Mouse (Mus musculus): ENCODE data around the gene Megf6. TPM values are rescaled to one million over a fixed set of nuclear protein-coding genes. Genes with fewer than 3 reads are reported as not detected.

Gene Megf6
- 7.4 and 8.8 TPM in 2 replicates for polyA plus RNA-seq (2015; fragmentation: Nextera tagmentation; extraction: Ambion mirVana)

- Histone ChIP-seq H3K4me2 (peak within 1 kb of the TSS; percentile 82), H3K4me1 (replicated peaks) (peaks cover 32% of the 10 kb centered on the region), H3K27ac (replicated peaks) (no peak within 1 kb of the TSS), H3K9me3 (no peaks in the 10 kb centered on the region), H3K27me3 (peaks cover 54% of the 10 kb centered on the region), H3K9ac (peak within 1 kb of the TSS; percentile 60), H3K36me3 (no peaks in the 10 kb centered on the region), H3K4me3 (peak within 1 kb of the TSS; percentile 49)
- WGBS: under 1% methylated on average over 60 of the region's 61 CpGs
- peak; percentile 72 for ATAC-seq (ENCODE audit: low read depth)
These were observed at the start of gene Megf6 for GRCm38 (mm10) chr4:154170506-154171150. Gene Megf6, plus strand, starts transcription at chr4:154170730.

GRCm38 (mm10) chr4:154121800-154122199, 48.7 kb upstream of the Megf6 start:
- no peaks in the 10 kb centered on the region for H3K36me3 ChIP-seq
- WGBS: 82% methylated on average over 11 of the region's 11 CpGs
- H3K4me2 ChIP-seq: no peak overlapping the region
- H3K27me3 ChIP-seq: peaks cover 3% of the 10 kb centered on the region
- no peak overlapping the region for H3K9ac ChIP-seq
- no peak for ATAC-seq (ENCODE audit: low read depth)
- H3K4me1 ChIP-seq (replicated peaks): no peaks in the 10 kb centered on the region
- no peak overlapping the region for H3K4me3 ChIP-seq
- no peaks in the 10 kb centered on the region for H3K9me3 ChIP-seq
- H3K27ac ChIP-seq (replicated peaks): no peak overlapping the region

GRCm38 (mm10) chr4:154122374-154122773, 48.2 kb upstream of the Megf6 start:
- Histone ChIP-seq H3K36me3 (no peaks in the 10 kb centered on the region), H3K27ac (replicated peaks) (no peak overlapping the region), H3K4me2 (no peak overlapping the region), H3K4me1 (replicated peaks) (no peaks in the 10 kb centered on the region), H3K4me3 (no peak overlapping the region), H3K9ac (no peak overlapping the region), H3K27me3 (peaks cover 3% of the 10 kb centered on the region), H3K9me3 (no peaks in the 10 kb centered on the region)
- WGBS: 74% methylated on average over 7 of the region's 7 CpGs
- no peak for ATAC-seq (ENCODE audit: low read depth)

- H3K9ac ChIP-seq: no peak overlapping the region
These were observed 47.0 kb upstream of the Megf6 start for GRCm38 (mm10) chr4:154123553-154123952.

GRCm38 (mm10) chr4:154125202-154125601, 45.3 kb upstream of the Megf6 start:
- H3K27ac ChIP-seq (replicated peaks): no peak overlapping the region
- H3K4me3 ChIP-seq: no peak overlapping the region
- no peaks in the 10 kb centered on the region for H3K4me1 ChIP-seq (replicated peaks)
- 66% methylated on average over 5 of the region's 5 CpGs for WGBS
- no peak for ATAC-seq (ENCODE audit: low read depth)
- H3K36me3 ChIP-seq: no peaks in the 10 kb centered on the region
- H3K9me3 ChIP-seq: no peaks in the 10 kb centered on the region
- H3K9ac ChIP-seq: no peak overlapping the region
- peaks cover 14% of the 10 kb centered on the region for H3K27me3 ChIP-seq
- H3K4me2 ChIP-seq: no peak overlapping the region

More at GRCm38 (mm10) chr4:154123553-154123952, 47.0 kb upstream of the Megf6 start:
- 87% methylated on average over 6 of the region's 6 CpGs for WGBS
- no peaks in the 10 kb centered on the region for H3K4me1 ChIP-seq (replicated peaks)
- H3K4me2 ChIP-seq: no peak overlapping the region
- H3K9me3 ChIP-seq: no peaks in the 10 kb centered on the region
- H3K4me3 ChIP-seq: no peak overlapping the region
- no peak overlapping the region for H3K27ac ChIP-seq (replicated peaks)
- H3K36me3 ChIP-seq: no peaks in the 10 kb centered on the region
- no peak for ATAC-seq (ENCODE audit: low read depth)
- H3K27me3 ChIP-seq: peaks cover 8% of the 10 kb centered on the region

- no peaks in the 10 kb centered on the region for H3K4me1 ChIP-seq (replicated peaks)
- H3K4me2 ChIP-seq: no peak overlapping the region
- H3K27me3 ChIP-seq: peaks cover 16% of the 10 kb centered on the region
- no peak overlapping the region for H3K4me3 ChIP-seq
- H3K9ac ChIP-seq: no peak overlapping the region
- H3K27ac ChIP-seq (replicated peaks): no peak overlapping the region
- ATAC-seq (ENCODE audit: low read depth): no peak
- no peaks in the 10 kb centered on the region for H3K9me3 ChIP-seq
- 73% methylated on average over 3 of the region's 3 CpGs for WGBS
- no peaks in the 10 kb centered on the region for H3K36me3 ChIP-seq
These were observed 43.3 kb upstream of the Megf6 start for GRCm38 (mm10) chr4:154127273-154127672.

- H3K9ac ChIP-seq: no peak overlapping the region
- H3K27ac ChIP-seq (replicated peaks): no peak overlapping the region
- no peak overlapping the region for H3K4me3 ChIP-seq
- H3K4me1 ChIP-seq (replicated peaks): no peaks in the 10 kb centered on the region
- no peaks in the 10 kb centered on the region for H3K36me3 ChIP-seq
- no peaks in the 10 kb centered on the region for H3K9me3 ChIP-seq
- no peak for ATAC-seq (ENCODE audit: low read depth)
- H3K27me3 ChIP-seq: peaks cover 31% of the 10 kb centered on the region
- no peak overlapping the region for H3K4me2 ChIP-seq
These were observed 40.6 kb upstream of the Megf6 start for GRCm38 (mm10) chr4:154129950-154130349.

- no peak overlapping the region for H3K27ac ChIP-seq (replicated peaks)
- no peak overlapping the region for H3K4me3 ChIP-seq
- no peaks in the 10 kb centered on the region for H3K36me3 ChIP-seq
- peaks cover 50% of the 10 kb centered on the region for H3K27me3 ChIP-seq
- H3K9ac ChIP-seq: no peak overlapping the region
- no peak overlapping the region for H3K4me2 ChIP-seq
- WGBS: 89% methylated on average over 4 of the region's 4 CpGs
- no peak for ATAC-seq (ENCODE audit: low read depth)
- no peaks in the 10 kb centered on the region for H3K9me3 ChIP-seq
- no peaks in the 10 kb centered on the region for H3K4me1 ChIP-seq (replicated peaks)
These were observed 38.6 kb upstream of the Megf6 start for GRCm38 (mm10) chr4:154131894-154132293.

- 75% methylated on average over 4 of the region's 4 CpGs for WGBS
These were observed 35.7 kb upstream of the Megf6 start for GRCm38 (mm10) chr4:154134803-154135202.

GRCm38 (mm10) chr4:154137139-154137538, 33.4 kb upstream of the Megf6 start:
- WGBS: 61% methylated on average over 5 of the region's 5 CpGs

More at GRCm38 (mm10) chr4:154134803-154135202, 35.7 kb upstream of the Megf6 start:
- Histone ChIP-seq H3K27ac (replicated peaks) (no peak overlapping the region), H3K4me3 (no peak overlapping the region), H3K36me3 (no peaks in the 10 kb centered on the region), H3K4me1 (replicated peaks) (peaks cover 8% of the 10 kb centered on the region), H3K27me3 (peaks cover 72% of the 10 kb centered on the region), H3K9ac (no peak overlapping the region), H3K4me2 (no peak overlapping the region), H3K9me3 (no peaks in the 10 kb centered on the region)
- ATAC-seq (ENCODE audit: low read depth): no peak

GRCm38 (mm10) chr4:154139671-154140181, 30.8 kb upstream of the Megf6 start:
- H3K4me3 ChIP-seq: peak overlapping the region; percentile 41
- peaks cover 43% of the 10 kb centered on the region for H3K4me1 ChIP-seq (replicated peaks)
- no peak for ATAC-seq (ENCODE audit: low read depth)
- under 1% methylated on average over 57 of the region's 59 CpGs for WGBS
- H3K36me3 ChIP-seq: no peaks in the 10 kb centered on the region
- no peak overlapping the region for H3K27ac ChIP-seq (replicated peaks)
- peak overlapping the region; percentile 63 for H3K9ac ChIP-seq
- H3K9me3 ChIP-seq: no peaks in the 10 kb centered on the region
- peak overlapping the region; percentile 80 for H3K4me2 ChIP-seq
- peaks cover 73% of the 10 kb centered on the region for H3K27me3 ChIP-seq

More at GRCm38 (mm10) chr4:154137139-154137538, 33.4 kb upstream of the Megf6 start:
- peaks cover 89% of the 10 kb centered on the region for H3K27me3 ChIP-seq
- H3K36me3 ChIP-seq: no peaks in the 10 kb centered on the region
- no peak for ATAC-seq (ENCODE audit: low read depth)
- H3K4me2 ChIP-seq: no peak overlapping the region
- H3K27ac ChIP-seq (replicated peaks): no peak overlapping the region
- peaks cover 29% of the 10 kb centered on the region for H3K4me1 ChIP-seq (replicated peaks)
- no peak overlapping the region for H3K4me3 ChIP-seq
- H3K9ac ChIP-seq: no peak overlapping the region
- H3K9me3 ChIP-seq: no peaks in the 10 kb centered on the region

GRCm38 (mm10) chr4:154140182-154140212, 30.5 kb upstream of the Megf6 start, which contains the start of gene Trp73:
Gene Trp73, minus strand, starts transcription at chr4:154140208.
- H3K36me3 ChIP-seq: no peaks in the 10 kb centered on the region
- H3K4me3 ChIP-seq: peak within 1 kb of the TSS; percentile 41
- no peaks in the 10 kb centered on the region for H3K9me3 ChIP-seq
- H3K9ac ChIP-seq: peak within 1 kb of the TSS; percentile 63
- H3K27me3 ChIP-seq: peaks cover 70% of the 10 kb centered on the region
- peaks cover 43% of the 10 kb centered on the region for H3K4me1 ChIP-seq (replicated peaks)
- H3K4me2 ChIP-seq: peak within 1 kb of the TSS; percentile 80
- no peak for ATAC-seq (ENCODE audit: low read depth)
- no peak within 1 kb of the TSS for H3K27ac ChIP-seq (replicated peaks)
- 2% methylated on average over 4 of the region's 4 CpGs for WGBS

All from neural tube, embryonic 13.5 days (tissue).